Mouse (Mus musculus) small intestine, adult 2 months (tissue): ENCODE data around the gene Ppa1. TPM values are rescaled to one million over a fixed set of nuclear protein-coding genes. Genes with fewer than 3 reads are reported as not detected.

Experiments
- H3K27ac ChIP-seq: fragments of 200-500 bp; 2 replicates; pipeline ENCODE4 v1.5.1; 2012; ENCODE audit warnings: low read depth, low read length, control low read depth, inconsistent platforms; ENCODE audit not compliant: insufficient read depth
- H3K27me3 ChIP-seq: fragments of 200-500 bp; 2 replicates; pipeline ENCODE4 v1.6.1; 2012; ENCODE audit warnings: mild to moderate bottlenecking, moderate library complexity, low read length, inconsistent platforms; ENCODE audit not compliant: control insufficient read depth, insufficient read depth
- H3K36me3 ChIP-seq: fragments of 200-500 bp; 2 replicates; pipeline ENCODE4 v1.6.1; 2012; ENCODE audit warnings: mild to moderate bottlenecking, low read length, control low read depth, inconsistent platforms; ENCODE audit not compliant: control insufficient read depth, insufficient read depth
- H3K4me1 ChIP-seq: fragments of 200-500 bp; 2 replicates; pipeline ENCODE4 v1.6.1; 2012; ENCODE audit warnings: low read length, inconsistent platforms, mixed read lengths; ENCODE audit not compliant: control insufficient read depth, insufficient read depth, insufficient read length
- H3K4me3 ChIP-seq: fragments of 200-500 bp; 2 replicates; pipeline ENCODE4 v1.5.1; 2012; ENCODE audit warnings: low read depth, mild to moderate bottlenecking, control low read depth, inconsistent platforms, low read length, moderate library complexity
- CTCF ChIP-seq: fragments of 200-500 bp; IDR thresholded peaks from 2 replicates; pipeline ENCODE4 v1.5.1; 2012; ENCODE audit warnings: low read depth, mild to moderate bottlenecking, control low read depth, inconsistent platforms, low read length, moderate library complexity, mixed read lengths; ENCODE audit not compliant: insufficient replicate concordance, insufficient read length; ENCODE audit errors: extremely low read depth
- POLR2A ChIP-seq: fragments of 200-500 bp; IDR thresholded peaks from 2 replicates; pipeline ENCODE4 v1.6.1; 2012; ENCODE audit warnings: low read depth, mild to moderate bottlenecking, control low read depth, inconsistent platforms, low read length, moderate library complexity
- WGBS: fragments of 180-500 bp; shearing (Covaris S2); methylation state at CpG from one replicate; pipeline ENCODE4 v1.1.7; 2018; 5-methylcytosine and 5-hydroxymethylcytosine counted together
- polyA plus RNA-seq: library from polyadenylated mRNA; depleted of rRNA; stranded (reverse); fragments of >200 nt; gene quantifications from 2 replicates; pipeline ENCODE4 v1.2.3, GENCODE M21; 2012

Ppa1 gene
- polyA plus RNA-seq, 1 experiment = 55.3 TPM

GRCm38 (mm10) chr10:61661887-61662286 is 13.5 kb downstream of the Ppa1 start:
- Histone ChIP-seq H3K4me3 (no peak overlapping the region), H3K27me3 (no peaks in the 10 kb centered on the region), H3K27ac (no peak overlapping the region), H3K4me1 (no peaks in the 10 kb centered on the region), H3K36me3 (peaks cover 63% of the 10 kb centered on the region)
- no peak for TF ChIP-seq POLR2A
- no peak for TF ChIP-seq CTCF
- WGBS = 77% methylated on average over 8 of the region's 8 CpGs

DNA sequence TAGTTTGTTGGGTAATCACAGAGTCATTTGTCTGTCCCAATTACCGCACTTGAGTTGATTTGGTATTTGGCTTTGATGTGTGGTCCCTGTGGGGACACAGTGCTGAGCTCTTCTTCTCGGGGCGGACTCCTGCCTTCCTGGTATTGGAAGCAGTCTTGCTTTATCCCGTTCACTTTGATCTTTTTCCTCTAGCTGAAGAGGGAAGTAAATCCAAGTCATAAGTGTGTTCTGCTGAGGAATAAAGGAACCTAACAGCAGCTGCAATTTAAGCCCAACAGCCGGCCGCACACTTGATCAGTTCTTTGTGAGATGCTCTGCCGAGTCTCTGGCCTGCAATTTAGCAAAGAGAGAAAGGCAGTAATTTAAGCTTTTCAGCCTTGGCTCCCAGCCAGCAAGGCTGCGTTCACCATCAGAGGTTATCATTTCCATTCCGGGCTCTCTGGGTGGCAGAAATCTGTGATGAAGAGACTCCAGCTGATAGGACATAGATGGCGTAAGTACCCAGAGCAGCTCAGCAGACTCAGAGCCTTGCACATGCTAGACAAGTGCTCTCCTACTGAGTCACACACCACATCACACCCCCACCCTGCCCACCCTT is 14.1 kb downstream of the Ppa1 start:
- Histone ChIP-seq H3K27me3 (no peaks in the 10 kb centered on the region), H3K4me3 (no peak overlapping the region), H3K4me1 (no peaks in the 10 kb centered on the region), H3K36me3 (peaks cover 68% of the 10 kb centered on the region), H3K27ac (no peak overlapping the region)
- TF ChIP-seq CTCF (no peak), POLR2A (no peak)
- WGBS = 68% methylated on average over 10 of the region's 10 CpGs

DNA sequence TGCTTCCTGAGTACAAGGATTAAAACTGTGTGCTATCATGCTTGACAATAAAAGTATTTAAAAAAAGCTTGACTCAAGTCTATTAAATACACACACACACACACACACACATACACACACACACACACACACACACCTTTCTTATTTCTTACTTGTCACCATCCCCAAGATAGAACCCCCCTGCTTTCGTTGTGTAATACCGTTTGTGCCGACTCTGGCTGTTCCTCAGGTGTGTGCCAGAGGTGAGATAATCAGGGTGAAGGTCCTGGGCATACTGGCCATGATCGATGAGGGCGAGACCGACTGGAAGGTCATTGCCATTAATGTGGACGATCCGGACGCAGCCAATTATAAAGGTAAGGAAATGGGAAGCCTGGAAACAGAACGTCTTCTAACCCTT is 16.8 kb downstream of the Ppa1 start:
- peaks cover 80% of the 10 kb centered on the region for H3K36me3 ChIP-seq
- no peaks in the 10 kb centered on the region for H3K4me1 ChIP-seq
- H3K4me3 ChIP-seq = no peak overlapping the region
- TF ChIP-seq CTCF = no peak
- no peak for TF ChIP-seq POLR2A
- WGBS = 78% methylated on average over 10 of the region's 10 CpGs
- H3K27ac ChIP-seq = no peak overlapping the region
- H3K27me3 ChIP-seq = no peaks in the 10 kb centered on the region

DNA sequence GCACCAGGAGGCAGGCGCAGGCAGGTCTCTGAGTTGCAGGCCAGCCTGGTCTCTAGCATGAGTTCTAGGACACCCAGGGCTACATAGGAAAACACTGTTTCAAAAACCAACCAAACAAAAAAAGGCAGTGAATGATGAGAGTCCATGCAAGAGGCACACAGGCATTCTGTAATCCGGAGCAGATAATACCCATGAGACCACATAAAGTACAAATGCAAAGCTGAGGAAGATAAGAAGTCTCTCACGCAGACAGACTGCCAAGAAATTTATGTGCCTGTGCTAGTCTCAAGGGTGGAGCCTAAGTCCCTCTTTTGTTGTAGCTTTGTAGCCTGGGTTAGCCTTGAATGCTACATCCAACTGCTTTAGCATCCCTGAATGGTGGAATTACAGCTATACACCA is 17.3 kb downstream of the Ppa1 start:
- TF ChIP-seq CTCF (no peak), POLR2A (no peak)
- no peaks in the 10 kb centered on the region for H3K27me3 ChIP-seq
- peaks cover 82% of the 10 kb centered on the region for H3K36me3 ChIP-seq
- H3K4me3 ChIP-seq = no peak overlapping the region
- no peaks in the 10 kb centered on the region for H3K4me1 ChIP-seq
- H3K27ac ChIP-seq = no peak overlapping the region
- 75% methylated on average over 3 of the region's 3 CpGs for WGBS

- TF ChIP-seq CTCF (no peak), POLR2A (no peak)
- H3K27me3 ChIP-seq = no peaks in the 10 kb centered on the region
- no peaks in the 10 kb centered on the region for H3K4me1 ChIP-seq
- peaks cover 83% of the 10 kb centered on the region for H3K36me3 ChIP-seq
- no peak overlapping the region for H3K4me3 ChIP-seq
- WGBS = 64% methylated on average over 7 of the region's 7 CpGs
- H3K27ac ChIP-seq = no peak overlapping the region
Measured at GRCm38 (mm10) chr10:61669289-61669688, 20.9 kb downstream of the Ppa1 start.

GRCm38 (mm10) chr10:61669896-61670295 is 21.5 kb downstream of the Ppa1 start:
- Histone ChIP-seq H3K36me3 (peaks cover 83% of the 10 kb centered on the region), H3K4me3 (no peak overlapping the region), H3K27me3 (no peaks in the 10 kb centered on the region), H3K4me1 (no peaks in the 10 kb centered on the region), H3K27ac (no peak overlapping the region)
- TF ChIP-seq POLR2A (no peak), CTCF (no peak)

GRCm38 (mm10) chr10:61670758-61671157 is 22.4 kb downstream of the Ppa1 start:
- WGBS = 95% methylated on average over 3 of the region's 3 CpGs
- H3K36me3 ChIP-seq = peaks cover 76% of the 10 kb centered on the region

More at GRCm38 (mm10) chr10:61670758-61671157, 22.4 kb downstream of the Ppa1 start:
- TF ChIP-seq POLR2A = no peak
- TF ChIP-seq CTCF = no peak
- H3K4me1 ChIP-seq = no peaks in the 10 kb centered on the region
- H3K27ac ChIP-seq = no peak overlapping the region
- no peak overlapping the region for H3K4me3 ChIP-seq
- no peaks in the 10 kb centered on the region for H3K27me3 ChIP-seq
